Mouse (Mus musculus) ES-Bruce4 (cell line): ENCODE measurements around the gene Trim39. TPM values are rescaled to one million over a fixed set of nuclear protein-coding genes. Genes with fewer than 3 reads are reported as not detected.

Experiments
- H3K27ac ChIP-seq: 2 replicates; pipeline ENCODE4 v1.5.1; 2012; ENCODE audit warnings: low read length, inconsistent platforms; ENCODE audit not compliant: insufficient read depth
- H3K27me3 ChIP-seq: 2 replicates; pipeline ENCODE4 v1.6.1; 2012; ENCODE audit warnings: mild to moderate bottlenecking, low read length, inconsistent platforms; ENCODE audit not compliant: control insufficient read depth, poor library complexity, insufficient read depth, severe bottlenecking
- H3K36me3 ChIP-seq: 2 replicates; pipeline ENCODE4 v1.6.1; 2012; ENCODE audit warnings: inconsistent platforms, mild to moderate bottlenecking, low read length, moderate library complexity; ENCODE audit not compliant: control insufficient read depth, poor library complexity, insufficient read depth, severe bottlenecking
- H3K4me1 ChIP-seq: one replicate; pipeline ENCODE4 v1.8.1; 2011; ENCODE audit warnings: low read length; ENCODE audit not compliant: control insufficient read depth, insufficient read depth
- H3K4me3 ChIP-seq: 2 replicates; pipeline ENCODE4 v1.5.1; 2011; ENCODE audit warnings: low read depth, mild to moderate bottlenecking, low read length
- H3K9ac ChIP-seq: 2 replicates; pipeline ENCODE4 v1.6.1; 2012; ENCODE audit warnings: low read depth, mild to moderate bottlenecking, inconsistent platforms; ENCODE audit not compliant: poor library complexity, severe bottlenecking
- H3K9me3 ChIP-seq: replicated peaks from 2 replicates; pipeline ENCODE4 v1.6.1; 2012; ENCODE audit warnings: mild to moderate bottlenecking, low read length, inconsistent platforms; ENCODE audit not compliant: control insufficient read depth, poor library complexity, insufficient read depth, severe bottlenecking
- CTCF ChIP-seq: IDR thresholded peaks from one replicate; pipeline ENCODE4 v1.8.1; 2011; ENCODE audit warnings: low read depth, low read length
- EP300 ChIP-seq: IDR thresholded peaks from 2 replicates; pipeline ENCODE4 v1.6.1; 2011; ENCODE audit warnings: low read depth, low read length; ENCODE audit not compliant: insufficient read depth
- POLR2A ChIP-seq: IDR thresholded peaks from one replicate; pipeline ENCODE4 v1.8.1; 2011; ENCODE audit warnings: low read length; ENCODE audit not compliant: insufficient read depth
- polyA plus RNA-seq: library from polyadenylated mRNA; stranded (reverse); fragments of >200 nt; gene quantifications from 2 replicates; pipeline ENCODE4 v1.2.4, GENCODE M21; 2011; ENCODE audit warnings: low read depth; ENCODE audit not compliant: missing spikeins, insufficient read depth, insufficient read length

The Trim39 gene
- polyA plus RNA-seq, 1 experiment: 15.5 TPM

GRCm38 (mm10) chr17:36225231-36225824 is 46.7 kb downstream of the Trim39 start:
- no peaks in the 10 kb centered on the region for H3K9me3 ChIP-seq
- no peaks in the 10 kb centered on the region for H3K4me1 ChIP-seq
- H3K27me3 ChIP-seq: no peaks in the 10 kb centered on the region
- H3K4me3 ChIP-seq: peak overlapping the region; percentile 31; the same call in 1 of the 2 replicates
- H3K36me3 ChIP-seq: no peaks in the 10 kb centered on the region
- no peak overlapping the region for H3K27ac ChIP-seq
- TF ChIP-seq CTCF (no peak), POLR2A (no peak), EP300 (no peak)
- H3K9ac ChIP-seq: no peak overlapping the region

GRCm38 (mm10) chr17:36224451-36224850 is 47.6 kb downstream of the Trim39 start:
- Histone ChIP-seq H3K36me3 (no peaks in the 10 kb centered on the region), H3K9me3 (no peaks in the 10 kb centered on the region), H3K4me1 (no peaks in the 10 kb centered on the region), H3K4me3 (no peak overlapping the region), H3K9ac (no peak overlapping the region), H3K27me3 (no peaks in the 10 kb centered on the region), H3K27ac (no peak overlapping the region)
- TF ChIP-seq POLR2A (no peak), EP300 (no peak), CTCF (no peak)

DNA sequence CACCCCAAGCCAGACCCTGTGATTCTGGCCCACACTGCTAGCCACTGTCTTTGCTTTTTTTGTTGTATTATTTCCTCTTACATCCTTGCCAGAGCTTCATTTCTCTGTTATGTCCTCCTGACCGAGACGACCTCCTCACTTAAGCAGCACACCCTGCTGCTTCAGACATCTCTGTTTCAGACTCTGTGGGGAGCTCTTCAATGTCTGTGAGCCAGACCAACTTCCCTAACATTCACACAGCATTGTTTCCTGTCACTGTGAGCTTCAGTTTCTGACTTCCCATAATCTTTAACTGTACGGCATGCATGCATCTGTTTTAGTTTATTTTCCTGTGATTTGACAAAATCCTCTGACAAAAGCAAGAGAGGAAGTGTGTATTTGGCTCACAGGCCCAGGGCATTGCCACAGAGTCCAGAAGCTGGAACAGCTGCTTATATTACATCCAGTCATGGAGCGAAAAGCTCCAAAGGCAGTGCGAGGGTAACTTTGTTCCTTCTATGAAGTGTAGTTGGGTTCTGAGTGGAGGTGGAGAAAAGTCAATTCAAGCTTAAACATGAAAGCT is 53.4 kb downstream of the Trim39 start:
- peaks cover 10% of the 10 kb centered on the region; the same call in 1 of the 2 replicates for H3K27me3 ChIP-seq

GRCm38 (mm10) chr17:36215586-36215985 is 56.5 kb downstream of the Trim39 start:
- no peak for TF ChIP-seq POLR2A
- TF ChIP-seq EP300: no peak
- TF ChIP-seq CTCF: no peak
- Histone ChIP-seq H3K4me3 (peak overlapping the region; percentile 47), H3K9me3 (no peaks in the 10 kb centered on the region)

More for the DNA sequence above, 53.4 kb downstream of the Trim39 start:
- no peaks in the 10 kb centered on the region for H3K36me3 ChIP-seq
- H3K27ac ChIP-seq: no peak overlapping the region
- H3K9ac ChIP-seq: no peak overlapping the region
- H3K4me1 ChIP-seq: no peaks in the 10 kb centered on the region
- no peak for TF ChIP-seq CTCF
- no peak for TF ChIP-seq POLR2A
- no peak for TF ChIP-seq EP300
- H3K4me3 ChIP-seq: no peak overlapping the region
- no peaks in the 10 kb centered on the region for H3K9me3 ChIP-seq

More at GRCm38 (mm10) chr17:36215586-36215985, 56.5 kb downstream of the Trim39 start:
- no peaks in the 10 kb centered on the region for H3K4me1 ChIP-seq
- H3K27ac ChIP-seq: no peak overlapping the region
- no peaks in the 10 kb centered on the region for H3K36me3 ChIP-seq
- H3K27me3 ChIP-seq: peaks cover 10% of the 10 kb centered on the region; the same call in 1 of the 2 replicates
- H3K9ac ChIP-seq: peak overlapping the region; percentile 15; the same call in 1 of the 2 replicates

Other genes with a start within 250 kb of the Trim39 start
- gene H2-T23, start 239.4 kb downstream of the Trim39 start, polyA plus RNA-seq: 0.46 and 1.1 TPM in 2 replicates
- gene H2-T22, start 229.5 kb downstream of the Trim39 start, polyA plus RNA-seq: 17.3 and 18.2 TPM in 2 replicates
- gene Gm6034, start 229.3 kb downstream of the Trim39 start, polyA plus RNA-seq: not detected in 2 replicates
- not detected in 2 replicates for gene Gm11127, start 213.9 kb downstream of the Trim39 start, polyA plus RNA-seq
- 0.41 TPM in 1 of 2 replicates, not detected in the other for gene Gm19684, start 150.6 kb downstream of the Trim39 start, polyA plus RNA-seq
- gene Gm7030, start 142.8 kb downstream of the Trim39 start, polyA plus RNA-seq: 0.81 and 1.4 TPM in 2 replicates
- gene Gm8909, start 103.7 kb downstream of the Trim39 start, polyA plus RNA-seq: 13.5 and 17.5 TPM in 2 replicates
- 0.64 and 0.84 TPM in 2 replicates for gene H2-T3, start 82.0 kb downstream of the Trim39 start, polyA plus RNA-seq
- gene Rpp21, start 14.2 kb downstream of the Trim39 start, polyA plus RNA-seq: 32.1 and 35.0 TPM in 2 replicates
- gene H2-M10.2, start 14.2 kb upstream of the Trim39 start, polyA plus RNA-seq: not detected in 2 replicates
- not detected in 2 replicates for gene H2-M10.1, start 53.9 kb upstream of the Trim39 start, polyA plus RNA-seq
- not detected in 2 replicates for gene H2-M10.3, start 96.2 kb upstream of the Trim39 start, polyA plus RNA-seq
- gene H2-M10.4, start 190.1 kb upstream of the Trim39 start, polyA plus RNA-seq: not detected in 2 replicates